Mouse (Mus musculus): ENCODE measurements around the gene Tnpo1. TPM values are rescaled to one million over a fixed set of nuclear protein-coding genes. Genes with fewer than 3 reads are reported as not detected.

Tnpo1 gene
- polyA plus RNA-seq, 1 experiment from 2014 or later = 20.3 TPM

DNA sequence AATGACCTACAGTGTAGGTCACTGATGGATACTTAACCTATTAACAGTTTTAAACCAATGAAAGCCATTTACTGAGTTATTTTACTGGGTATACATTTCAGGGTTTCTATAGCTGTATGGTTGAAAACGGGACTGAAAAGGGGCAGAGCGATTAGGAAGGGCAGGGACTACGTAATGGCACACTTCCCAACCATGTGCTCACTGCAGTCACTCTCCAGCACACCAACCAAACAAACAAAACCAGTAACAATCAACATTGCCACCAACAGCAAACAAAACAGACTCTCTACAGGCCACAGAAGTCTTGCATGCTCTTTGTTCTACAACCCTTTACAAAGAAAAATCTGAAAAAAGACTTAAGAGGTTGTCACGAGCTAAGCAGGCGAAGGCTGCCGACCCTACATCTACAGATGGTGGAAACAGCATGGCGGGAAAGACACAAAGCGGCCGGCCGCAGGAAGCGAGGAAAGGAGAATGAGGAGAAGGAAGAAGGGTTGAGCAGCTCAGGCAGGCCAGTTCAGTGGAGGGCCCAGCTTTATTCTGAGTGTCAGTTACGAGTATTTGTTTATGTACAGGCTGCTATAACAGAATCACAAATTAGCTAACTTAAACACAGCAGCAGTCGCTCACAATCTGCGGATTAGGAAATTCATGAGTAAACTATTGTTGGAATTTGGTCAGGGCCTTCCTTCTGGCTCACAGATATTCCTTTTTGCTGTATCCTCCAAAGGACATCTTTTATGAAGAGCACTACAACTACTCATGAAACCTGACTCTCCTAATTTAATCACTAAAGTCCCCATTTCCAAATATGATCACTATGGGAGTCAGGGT is 12.0 kb downstream of the Tnpo1 start:
- Histone ChIP-seq H3K4me1 (ENCODE audit: insufficient read depth, low read depth, low read length) (peaks cover 27% of the 10 kb centered on the region), H3K36me3 (ENCODE audit: insufficient read depth, low read length) (no peaks in the 10 kb centered on the region), H3K27me3 (replicated peaks; ENCODE audit: insufficient read depth, low read length) (no peaks in the 10 kb centered on the region), H3K4me3 (ENCODE audit: low read depth, low read length) (no peak overlapping the region), H3K27ac (ENCODE audit: low read length) (no peak overlapping the region), H3K9ac (replicated peaks; ENCODE audit: low read depth) (no peak overlapping the region), H3K9me3 (ENCODE audit: low read length) (no peaks in the 10 kb centered on the region), H3K4me2 (replicated peaks; ENCODE audit: low read depth, low read length) (no peak overlapping the region)
- TF ChIP-seq CTCF (IDR thresholded peaks at IDR 0.05) (no peak), EP300 (IDR thresholded peaks at IDR 0.05) (no peak)
- 65% methylated on average over 12 of the region's 14 CpGs for WGBS
- no peak; the same call in 1 of the 2 replicates for ATAC-seq
- DNase-seq (ENCODE audit: low spot score) = peak; percentile 40

DNA sequence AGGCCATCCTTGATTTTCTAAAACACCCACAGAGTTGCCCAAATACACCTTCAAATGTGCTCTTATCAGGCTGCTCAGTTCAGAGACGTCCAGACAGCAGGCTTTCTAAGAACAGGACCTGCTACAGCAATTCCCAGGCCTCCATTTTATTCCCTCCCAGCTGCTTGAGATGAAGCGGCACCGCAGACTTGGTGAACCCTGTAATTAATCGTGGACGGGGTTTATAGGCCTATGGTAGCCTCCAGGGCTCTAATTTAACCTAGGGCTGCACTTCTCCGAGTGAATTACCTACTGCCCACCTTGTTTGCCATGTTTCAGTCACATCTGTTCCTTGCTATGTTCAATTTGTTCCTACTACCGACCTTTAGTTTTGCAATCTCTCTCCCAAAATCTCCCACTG is 13.0 kb downstream of the Tnpo1 start:
- peaks cover 27% of the 10 kb centered on the region for H3K4me1 ChIP-seq (ENCODE audit: insufficient read depth, low read depth, low read length)
- TF ChIP-seq CTCF (IDR thresholded peaks at IDR 0.05) (no peak), EP300 (IDR thresholded peaks at IDR 0.05) (no peak)
- H3K4me3 ChIP-seq (ENCODE audit: low read depth, low read length) = no peak overlapping the region
- no peaks in the 10 kb centered on the region for H3K36me3 ChIP-seq (ENCODE audit: insufficient read depth, low read length)
- H3K27me3 ChIP-seq (replicated peaks; ENCODE audit: insufficient read depth, low read length) = no peaks in the 10 kb centered on the region
- no peaks in the 10 kb centered on the region for H3K9me3 ChIP-seq (ENCODE audit: low read length)
- DNase-seq (ENCODE audit: low spot score) (no peak), ATAC-seq (no peak)
- no peak overlapping the region for H3K27ac ChIP-seq (ENCODE audit: low read length)
- no peak overlapping the region for H3K9ac ChIP-seq (replicated peaks; ENCODE audit: low read depth)
- no peak overlapping the region for H3K4me2 ChIP-seq (replicated peaks; ENCODE audit: low read depth, low read length)
- 70% methylated on average over 7 of the region's 7 CpGs for WGBS

DNA sequence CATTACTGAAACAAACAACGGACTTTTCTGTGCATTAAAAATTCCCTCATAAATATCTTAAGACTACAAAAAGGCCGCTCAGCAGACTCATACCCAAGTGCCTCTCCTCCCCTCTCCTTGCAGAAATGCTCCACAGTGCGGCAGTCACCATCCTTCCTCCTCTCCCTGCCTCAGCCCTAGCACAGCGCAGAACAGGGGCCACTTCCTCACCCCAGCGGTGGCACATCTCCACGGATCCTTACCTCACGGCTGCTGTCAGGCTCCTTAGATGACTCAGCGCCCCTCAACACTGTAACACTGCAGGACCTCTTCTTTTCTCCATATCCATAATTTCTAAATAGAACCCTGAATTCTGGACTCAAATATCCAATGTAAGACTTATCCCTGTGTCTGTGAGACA is 13.6 kb downstream of the Tnpo1 start:
- Histone ChIP-seq H3K4me3 (ENCODE audit: low read depth, low read length) (no peak overlapping the region), H3K9ac (replicated peaks; ENCODE audit: low read depth) (no peak overlapping the region), H3K27me3 (replicated peaks; ENCODE audit: insufficient read depth, low read length) (no peaks in the 10 kb centered on the region), H3K4me1 (ENCODE audit: insufficient read depth, low read depth, low read length) (peaks cover 27% of the 10 kb centered on the region), H3K4me2 (replicated peaks; ENCODE audit: low read depth, low read length) (no peak overlapping the region), H3K36me3 (ENCODE audit: insufficient read depth, low read length) (no peaks in the 10 kb centered on the region), H3K9me3 (ENCODE audit: low read length) (no peaks in the 10 kb centered on the region), H3K27ac (ENCODE audit: low read length) (no peak overlapping the region)
- TF ChIP-seq EP300 (IDR thresholded peaks at IDR 0.05) (no peak), CTCF (IDR thresholded peaks at IDR 0.05) (peak; percentile 33; the same call in 1 of the 2 replicates)
- ATAC-seq (peak; percentile 31; the same call in 1 of the 2 replicates), DNase-seq (ENCODE audit: low spot score) (peak; percentile 43)
- 48% methylated on average over 8 of the region's 8 CpGs for WGBS

DNA sequence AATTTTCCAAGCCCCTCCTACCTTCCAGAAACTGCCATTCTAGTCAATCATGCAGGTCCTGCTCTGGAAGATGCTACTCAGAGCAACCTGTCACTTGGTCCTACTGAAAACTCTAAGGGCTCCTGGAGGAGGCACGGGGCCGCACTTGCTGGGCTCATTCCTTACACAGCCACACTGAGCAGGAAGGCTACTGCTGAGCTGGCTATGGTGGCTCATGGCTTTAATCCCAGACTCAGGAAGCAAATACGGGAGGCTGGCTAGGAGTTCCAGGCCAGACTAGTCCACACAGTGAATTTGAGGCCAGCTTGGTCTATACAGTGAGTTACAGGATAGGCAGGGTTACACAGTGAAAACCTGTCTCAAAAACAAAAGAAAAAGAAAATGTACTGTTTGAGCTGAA is 15.4 kb downstream of the Tnpo1 start:
- Histone ChIP-seq H3K4me2 (replicated peaks; ENCODE audit: low read depth, low read length) (no peak overlapping the region), H3K27ac (ENCODE audit: low read length) (no peak overlapping the region), H3K9ac (replicated peaks; ENCODE audit: low read depth) (no peak overlapping the region), H3K9me3 (ENCODE audit: low read length) (no peaks in the 10 kb centered on the region), H3K27me3 (replicated peaks; ENCODE audit: insufficient read depth, low read length) (no peaks in the 10 kb centered on the region), H3K4me1 (ENCODE audit: insufficient read depth, low read depth, low read length) (peaks cover 27% of the 10 kb centered on the region), H3K36me3 (ENCODE audit: insufficient read depth, low read length) (no peaks in the 10 kb centered on the region), H3K4me3 (ENCODE audit: low read depth, low read length) (no peak overlapping the region)
- ATAC-seq = no peak
- WGBS = 81% methylated on average over 3 of the region's 3 CpGs
- DNase-seq (ENCODE audit: low spot score) = no peak
- TF ChIP-seq CTCF (IDR thresholded peaks at IDR 0.05) (no peak), EP300 (IDR thresholded peaks at IDR 0.05) (no peak)

DNA sequence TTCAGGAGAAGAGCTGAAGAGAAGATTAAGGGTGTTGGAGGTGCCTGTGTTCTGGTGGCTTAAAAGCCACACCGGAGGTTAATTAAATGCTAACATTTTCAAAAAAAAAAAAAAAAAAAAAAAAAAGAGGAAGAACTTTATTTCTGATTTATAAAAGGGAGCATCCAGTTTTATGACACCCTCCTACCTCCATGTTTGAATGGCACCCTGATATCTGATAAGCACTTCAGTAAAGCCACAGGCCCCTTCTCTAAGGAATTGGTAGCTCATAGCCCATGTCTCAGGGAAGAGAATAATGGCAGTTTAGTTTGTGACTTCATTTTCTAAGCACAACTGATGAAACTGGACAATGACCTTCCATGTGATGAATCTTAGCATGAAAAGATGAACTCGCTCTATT is 21.6 kb downstream of the Tnpo1 start:
- Histone ChIP-seq H3K36me3 (ENCODE audit: insufficient read depth, low read length) (no peaks in the 10 kb centered on the region), H3K4me2 (replicated peaks; ENCODE audit: low read depth, low read length) (no peak overlapping the region), H3K9me3 (ENCODE audit: low read length) (no peaks in the 10 kb centered on the region), H3K27ac (ENCODE audit: low read length) (no peak overlapping the region), H3K4me3 (ENCODE audit: low read depth, low read length) (no peak overlapping the region), H3K9ac (replicated peaks; ENCODE audit: low read depth) (no peak overlapping the region), H3K4me1 (ENCODE audit: insufficient read depth, low read depth, low read length) (no peaks in the 10 kb centered on the region), H3K27me3 (replicated peaks; ENCODE audit: insufficient read depth, low read length) (no peaks in the 10 kb centered on the region)
- DNase-seq (ENCODE audit: low spot score) = no peak
- WGBS = 94% methylated on average over 2 of the region's 2 CpGs
- TF ChIP-seq CTCF (IDR thresholded peaks at IDR 0.05) (no peak), EP300 (IDR thresholded peaks at IDR 0.05) (no peak)
- no peak for ATAC-seq

DNA sequence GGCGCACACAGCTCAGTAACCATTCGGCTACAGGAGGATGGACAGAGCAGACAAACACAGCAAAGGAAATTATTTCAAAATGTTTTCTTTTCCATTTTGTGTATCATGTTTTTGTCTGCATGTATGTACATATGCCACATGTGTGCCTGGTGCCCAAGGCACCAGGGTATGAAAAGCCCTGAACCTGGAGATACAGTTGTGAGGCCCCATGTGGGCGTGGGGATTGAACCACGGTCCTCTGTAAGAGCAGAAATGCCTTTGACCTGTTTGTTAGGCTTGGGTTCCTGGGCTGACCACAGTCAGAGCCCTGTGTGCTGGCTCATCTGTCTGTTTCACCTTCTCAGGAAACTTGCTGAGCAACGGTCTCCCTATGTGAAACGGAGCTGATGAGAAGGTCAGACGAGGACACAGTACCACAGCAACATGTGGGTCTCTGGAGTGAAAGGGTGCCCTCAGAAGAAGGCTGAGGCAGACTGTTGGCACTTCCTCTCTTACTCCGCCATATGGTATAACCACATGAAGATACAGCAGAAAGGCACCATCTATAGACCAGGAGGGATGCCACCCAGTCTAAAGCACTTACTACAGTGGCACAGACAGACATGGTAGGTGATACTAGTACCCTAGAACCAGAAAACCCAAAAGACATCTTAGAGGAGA is 23.7 kb downstream of the Tnpo1 start:
- WGBS = 88% methylated on average over 8 of the region's 8 CpGs
- no peak overlapping the region for H3K4me3 ChIP-seq (ENCODE audit: low read depth, low read length)
- no peaks in the 10 kb centered on the region for H3K9me3 ChIP-seq (ENCODE audit: low read length)
- DNase-seq (ENCODE audit: low spot score) (no peak), ATAC-seq (no peak)
- no peaks in the 10 kb centered on the region; the same call in 1 of the 2 replicates for H3K4me1 ChIP-seq (ENCODE audit: insufficient read depth, low read depth, low read length)
- H3K4me2 ChIP-seq (replicated peaks; ENCODE audit: low read depth, low read length) = no peak overlapping the region
- H3K36me3 ChIP-seq (ENCODE audit: insufficient read depth, low read length) = no peaks in the 10 kb centered on the region
- H3K27me3 ChIP-seq (replicated peaks; ENCODE audit: insufficient read depth, low read length) = no peaks in the 10 kb centered on the region
- no peak overlapping the region for H3K9ac ChIP-seq (replicated peaks; ENCODE audit: low read depth)
- no peak overlapping the region for H3K27ac ChIP-seq (ENCODE audit: low read length)
- TF ChIP-seq EP300 (IDR thresholded peaks at IDR 0.05) (no peak), CTCF (IDR thresholded peaks at IDR 0.05) (no peak)

Measured in lung, postnatal 0 days (tissue).